Mouse (Mus musculus): ENCODE results near the gene Gm11168. TPM values are rescaled to one million over a fixed set of nuclear protein-coding genes. Genes with fewer than 3 reads are reported as not detected.
"Not testable (repeated sequence)": the region's sequence is repeated elsewhere in the genome, so short reads cannot be mapped to it uniquely, and the experiment has no call there.

Gm11168 gene
- total RNA-seq, 2 experiments from 2014 or later: not detected

GRCm38 (mm10) chr9:3022316-3023008 lies 19.3 kb downstream of the Gm11168 start:
- peak; percentile 63 to 80 for DNase-seq (ENCODE audit: extremely low spot score in 1 of 2, low spot score in 2 of 2)
- intact Hi-C loops (cut with DNase I); H3K4me3 ChIP-seq; H3K27ac ChIP-seq: not testable (repeated sequence)

- H3K27ac ChIP-seq; intact Hi-C loops (cut with DNase I); H3K4me3 ChIP-seq: not testable (repeated sequence)
- DNase-seq (ENCODE audit: extremely low spot score in 1 of 2, low spot score in 2 of 2): peak in 1 of 2 experiments; percentile 15
Observed at GRCm38 (mm10) chr9:3023312-3023984, 20.3 kb downstream of the Gm11168 start, which contains the start of gene Gm10718. TSS of gene Gm10718 (plus strand) at chr9:3023547.

- intact Hi-C loops (cut with DNase I); H3K27ac ChIP-seq; H3K4me3 ChIP-seq: not testable (repeated sequence)
- DNase-seq (ENCODE audit: extremely low spot score in 1 of 2, low spot score in 2 of 2): peak; percentile 72 to 78
Observed at GRCm38 (mm10) chr9:3023985-3024648, 21.0 kb downstream of the Gm11168 start.

GRCm38 (mm10) chr9:3024912-3025467 lies 21.8 kb downstream of the Gm11168 start, which contains the start of gene Gm10717:
TSS of gene Gm10717 (plus strand) at chr9:3025417.
- intact Hi-C loops (cut with DNase I); H3K4me3 ChIP-seq; H3K27ac ChIP-seq: not testable (repeated sequence)
- DNase-seq (ENCODE audit: extremely low spot score in 1 of 2, low spot score in 2 of 2): peak; percentile 26 to 61

- H3K4me3 ChIP-seq; intact Hi-C loops (cut with DNase I); H3K27ac ChIP-seq: not testable (repeated sequence)
- DNase-seq (ENCODE audit: extremely low spot score in 1 of 2, low spot score in 2 of 2): peak; percentile 70 to 76
Observed at GRCm38 (mm10) chr9:3025653-3026052, 22.5 kb downstream of the Gm11168 start.

- H3K27ac ChIP-seq; intact Hi-C loops (cut with DNase I); H3K4me3 ChIP-seq; DNase-seq (ENCODE audit: extremely low spot score in 1 of 2, low spot score in 2 of 2): not testable (repeated sequence)
Observed at GRCm38 (mm10) chr9:3026136-3026535, 23.0 kb downstream of the Gm11168 start.

GRCm38 (mm10) chr9:3026741-3027140 lies 23.6 kb downstream of the Gm11168 start:
- H3K27ac ChIP-seq; DNase-seq (ENCODE audit: extremely low spot score in 1 of 2, low spot score in 2 of 2); intact Hi-C loops (cut with DNase I); H3K4me3 ChIP-seq: not testable (repeated sequence)

- DNase-seq (ENCODE audit: extremely low spot score in 1 of 2, low spot score in 2 of 2); intact Hi-C loops (cut with DNase I); H3K4me3 ChIP-seq; H3K27ac ChIP-seq: not testable (repeated sequence)
Observed at GRCm38 (mm10) chr9:3027200-3027599, 24.1 kb downstream of the Gm11168 start.

GRCm38 (mm10) chr9:3029276-3030000 lies 26.3 kb downstream of the Gm11168 start:
- intact Hi-C loops (cut with DNase I): not testable (repeated sequence)

GRCm38 (mm10) chr9:3030677-3031318 lies 27.7 kb downstream of the Gm11168 start:
- intact Hi-C loops (cut with DNase I); H3K27ac ChIP-seq; H3K4me3 ChIP-seq; DNase-seq (ENCODE audit: extremely low spot score in 1 of 2, low spot score in 2 of 2): not testable (repeated sequence)

More at GRCm38 (mm10) chr9:3029276-3030000, 26.3 kb downstream of the Gm11168 start:
- DNase-seq (ENCODE audit: extremely low spot score in 1 of 2, low spot score in 2 of 2): peak in 1 of 2 experiments; percentile 33
- not testable (repeated sequence) for H3K4me3 ChIP-seq, H3K27ac ChIP-seq

GRCm38 (mm10) chr9:3034299-3034698 lies 31.2 kb downstream of the Gm11168 start, which contains the start of gene Gm17535:
TSS of gene Gm17535 (plus strand) at chr9:3034599.
- H3K27ac ChIP-seq; H3K4me3 ChIP-seq; intact Hi-C loops (cut with DNase I); DNase-seq (ENCODE audit: extremely low spot score in 1 of 2, low spot score in 2 of 2): not testable (repeated sequence)

- H3K27ac ChIP-seq; DNase-seq (ENCODE audit: extremely low spot score in 1 of 2, low spot score in 2 of 2); H3K4me3 ChIP-seq; intact Hi-C loops (cut with DNase I): not testable (repeated sequence)
Observed at GRCm38 (mm10) chr9:3036577-3036976, 33.4 kb downstream of the Gm11168 start, which contains the start of gene Gm10715. TSS of gene Gm10715 (plus strand) at chr9:3036877.

GRCm38 (mm10) chr9:3038161-3038560 lies 35.0 kb downstream of the Gm11168 start:
- intact Hi-C loops (cut with DNase I); H3K27ac ChIP-seq; H3K4me3 ChIP-seq; DNase-seq (ENCODE audit: extremely low spot score in 1 of 2, low spot score in 2 of 2): not testable (repeated sequence)
